Mouse (Mus musculus) heart, embryonic 15.5 days (tissue): ENCODE results near the gene Hist1h1c. TPM values are rescaled to one million over a fixed set of nuclear protein-coding genes. Genes with fewer than 3 reads are reported as not detected.
"Not testable (repeated sequence)": the region's sequence is repeated elsewhere in the genome, so short reads cannot be mapped to it uniquely, and the experiment has no call there.

ENCODE experiments used
- ATAC-seq: fragments of 200-750 bp; cut with Nextera tagmentation; replicated peaks from 2 replicates; pipeline ENCODE4 v1.8.0; 2017; ENCODE audit warnings: low read depth, moderate TSS enrichment; ENCODE audit not compliant: insufficient number of reproducible peaks, insufficient read depth, low FRiP score
- H3K27ac ChIP-seq: fragments of 300-500 bp; sonication (generic); 2 replicates; pipeline ENCODE4 v1.5.1; 2015; ENCODE audit warnings: mild to moderate bottlenecking, inconsistent platforms
- H3K27me3 ChIP-seq: fragments of 300-500 bp; sonication (generic); 2 replicates; pipeline ENCODE4 v1.6.1; 2015; ENCODE audit warnings: inconsistent platforms
- H3K36me3 ChIP-seq: fragments of 300-500 bp; sonication (generic); 2 replicates; pipeline ENCODE4 v1.6.1; 2015; ENCODE audit warnings: mild to moderate bottlenecking, inconsistent platforms
- H3K4me1 ChIP-seq: fragments of 300-500 bp; sonication (generic); replicated peaks from 2 replicates; pipeline ENCODE4 v1.6.1; 2015; ENCODE audit warnings: inconsistent platforms
- H3K4me2 ChIP-seq: fragments of 300-500 bp; sonication (generic); 2 replicates; pipeline ENCODE4 v1.6.1; 2015; ENCODE audit warnings: inconsistent platforms, mild to moderate bottlenecking, moderate library complexity
- H3K4me3 ChIP-seq: fragments of 300-500 bp; sonication (generic); 2 replicates; pipeline ENCODE4 v1.5.1; 2015; ENCODE audit warnings: mild to moderate bottlenecking, inconsistent platforms
- H3K9ac ChIP-seq: fragments of 300-500 bp; sonication (generic); 2 replicates; pipeline ENCODE4 v1.6.1; 2015; ENCODE audit warnings: mild to moderate bottlenecking, inconsistent platforms
- H3K9me3 ChIP-seq: fragments of 300-500 bp; sonication (generic); replicated peaks from 2 replicates; pipeline ENCODE4 v1.6.1; 2016; ENCODE audit warnings: inconsistent platforms
- WGBS: fragments of 180-500 bp; shearing (Covaris S2); methylation state at CpG from one replicate; pipeline ENCODE4 v1.1.7; 2015; ENCODE audit warnings: mixed read lengths; 5-methylcytosine and 5-hydroxymethylcytosine counted together
- polyA plus RNA-seq: library from polyadenylated mRNA; unstranded; fragments of >200 nt; fragmentation: Nextera tagmentation; extraction: Ambion mirVana; gene quantifications from 2 replicates; pipeline ENCODE4 v1.2.1, GENCODE M21; 2015

Hist1h1c gene
- polyA plus RNA-seq, 1 experiment from 2014 or later: 41.2 TPM

DNA sequence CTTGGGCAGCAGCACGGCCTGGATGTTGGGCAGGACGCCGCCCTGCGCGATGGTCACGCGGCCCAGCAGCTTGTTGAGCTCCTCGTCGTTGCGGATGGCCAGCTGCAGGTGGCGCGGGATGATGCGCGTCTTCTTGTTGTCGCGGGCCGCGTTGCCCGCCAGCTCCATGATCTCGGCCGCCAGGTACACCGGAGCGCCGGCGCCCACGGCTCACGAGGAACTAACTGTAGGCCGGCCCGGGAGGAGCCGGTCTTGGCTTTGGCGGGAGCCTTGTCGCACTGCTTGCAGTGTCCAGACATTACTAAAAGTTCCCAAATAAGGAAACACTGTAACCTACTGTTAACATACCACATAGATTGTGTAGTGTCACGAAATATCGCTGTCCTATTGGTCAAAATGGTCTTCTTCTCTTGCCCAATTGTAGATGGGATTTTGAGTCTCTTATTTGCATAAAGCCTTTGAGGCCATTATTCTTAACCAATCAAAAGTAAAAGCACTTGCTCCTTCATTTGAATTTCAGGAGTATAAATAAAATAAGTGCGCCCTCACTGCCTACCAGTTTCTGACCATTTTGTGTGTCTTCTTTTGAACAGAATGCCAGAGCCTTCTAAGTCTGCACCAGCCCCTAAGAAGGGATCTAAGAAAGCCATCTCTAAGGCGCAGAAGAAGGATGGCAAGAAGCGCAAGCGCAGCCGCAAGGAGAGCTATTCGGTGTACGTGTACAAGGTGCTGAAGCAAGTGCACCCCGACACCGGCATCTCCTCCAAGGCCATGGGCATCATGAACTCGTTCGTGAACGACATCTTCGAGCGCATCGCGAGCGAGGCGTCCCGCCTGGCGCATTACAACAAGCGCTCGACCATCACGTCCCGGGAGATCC is 7.8 kb downstream of the Hist1h1c start, which contains the start of gene Hist1h2bb:
TSS of gene Hist1h2bb (plus strand) at position 534 of the 880 bp plus-strand sequence.
- H3K27me3 ChIP-seq, H3K36me3 ChIP-seq, H3K9me3 ChIP-seq: not testable (repeated sequence)
- peaks cover 22% of the 10 kb centered on the region for H3K4me1 ChIP-seq
- peak within 1 kb of the TSS; percentile 49 for H3K4me3 ChIP-seq
- H3K27ac ChIP-seq: peak within 1 kb of the TSS; percentile 99
- ATAC-seq: peak; percentile 92
- peak within 1 kb of the TSS; percentile 70 for H3K4me2 ChIP-seq
- under 1% methylated on average over 49 of the region's 58 CpGs for WGBS
- H3K9ac ChIP-seq: peak within 1 kb of the TSS; percentile 65

- H3K4me2 ChIP-seq: peak overlapping the region; percentile 70
- no peaks in the 10 kb centered on the region for H3K36me3 ChIP-seq
- no peaks in the 10 kb centered on the region for H3K27me3 ChIP-seq
- H3K4me1 ChIP-seq: peaks cover 21% of the 10 kb centered on the region
- WGBS: 7% methylated on average over 13 of the region's 13 CpGs
- H3K27ac ChIP-seq: peak overlapping the region; percentile 99
- H3K9me3 ChIP-seq: no peaks in the 10 kb centered on the region
- ATAC-seq: peak; percentile 17
- H3K4me3 ChIP-seq: peak overlapping the region; percentile 39
- peak overlapping the region; percentile 50; the same call in 1 of the 2 replicates for H3K9ac ChIP-seq
Observed at GRCm38 (mm10) chr13:23747081-23747891, 8.7 kb downstream of the Hist1h1c start.

GRCm38 (mm10) chr13:23747892-23748288 is 9.3 kb downstream of the Hist1h1c start:
- Histone ChIP-seq H3K4me3 (no peak overlapping the region), H3K27ac (peak overlapping the region; percentile 99), H3K36me3 (no peaks in the 10 kb centered on the region), H3K4me1 (peaks cover 25% of the 10 kb centered on the region), H3K4me2 (peak overlapping the region; percentile 70), H3K27me3 (no peaks in the 10 kb centered on the region), H3K9me3 (no peaks in the 10 kb centered on the region), H3K9ac (no peak overlapping the region)
- WGBS: 12% methylated on average over 4 of the region's 4 CpGs
- ATAC-seq: no peak

GRCm38 (mm10) chr13:23749563-23750121 is 11.0 kb downstream of the Hist1h1c start:
- ATAC-seq: no peak
- no peak overlapping the region for H3K4me3 ChIP-seq
- H3K4me2 ChIP-seq: no peak overlapping the region
- no peaks in the 10 kb centered on the region for H3K27me3 ChIP-seq
- H3K27ac ChIP-seq: peak overlapping the region; percentile 42; the same call in 1 of the 2 replicates
- H3K9ac ChIP-seq: no peak overlapping the region
- H3K9me3 ChIP-seq: no peaks in the 10 kb centered on the region
- 86% methylated on average over 5 of the region's 5 CpGs for WGBS
- H3K36me3 ChIP-seq: no peaks in the 10 kb centered on the region
- H3K4me1 ChIP-seq: peaks cover 20% of the 10 kb centered on the region

DNA sequence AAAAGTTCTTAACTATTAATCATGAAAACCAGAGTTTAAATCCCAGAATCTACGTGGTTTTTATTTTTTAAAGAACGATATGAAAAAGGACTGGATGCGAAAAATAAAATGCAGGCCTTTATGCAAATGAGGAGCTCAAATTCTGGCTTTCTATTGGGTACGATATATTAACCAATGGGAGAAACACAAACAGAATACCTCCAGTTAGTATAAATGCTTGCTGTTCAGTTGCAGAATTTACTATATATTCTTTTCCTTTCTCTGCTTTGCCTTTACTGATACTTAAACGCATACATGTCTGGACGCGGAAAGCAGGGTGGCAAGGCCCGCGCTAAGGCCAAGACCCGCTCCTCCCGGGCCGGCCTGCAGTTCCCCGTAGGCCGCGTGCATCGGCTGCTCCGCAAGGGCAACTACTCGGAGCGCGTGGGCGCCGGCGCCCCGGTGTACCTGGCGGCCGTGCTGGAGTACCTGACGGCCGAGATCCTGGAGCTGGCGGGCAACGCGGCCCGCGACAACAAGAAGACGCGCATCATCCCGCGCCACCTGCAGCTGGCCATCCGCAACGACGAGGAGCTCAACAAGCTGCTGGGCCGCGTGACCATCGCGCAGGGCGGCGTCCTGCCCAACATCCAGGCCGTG is 12.3 kb downstream of the Hist1h1c start, which contains the start of gene Hist1h2ab:
TSS of gene Hist1h2ab (plus strand) at position 288 of the 639 bp plus-strand sequence.
- H3K4me1 ChIP-seq: peaks cover 17% of the 10 kb centered on the region
- H3K9ac ChIP-seq: peak within 1 kb of the TSS; percentile 59
- H3K9me3 ChIP-seq, H3K27me3 ChIP-seq, H3K36me3 ChIP-seq: not testable (repeated sequence)
- WGBS: 2% methylated on average over 35 of the region's 47 CpGs
- ATAC-seq: peak; percentile 20; the same call in 1 of the 2 replicates
- H3K27ac ChIP-seq: peak within 1 kb of the TSS; percentile 94
- H3K4me3 ChIP-seq: peak within 1 kb of the TSS; percentile 50
- peak within 1 kb of the TSS; percentile 79 for H3K4me2 ChIP-seq

- peak overlapping the region; percentile 50 for H3K4me3 ChIP-seq
- H3K27me3 ChIP-seq: no peaks in the 10 kb centered on the region
- H3K27ac ChIP-seq: peak overlapping the region; percentile 94
- no peaks in the 10 kb centered on the region for H3K9me3 ChIP-seq
- no peak for ATAC-seq
- no peaks in the 10 kb centered on the region for H3K36me3 ChIP-seq
- peak overlapping the region; percentile 79 for H3K4me2 ChIP-seq
- WGBS: 2% methylated on average over 11 of the region's 11 CpGs
- H3K4me1 ChIP-seq: peaks cover 17% of the 10 kb centered on the region
- peak overlapping the region; percentile 59 for H3K9ac ChIP-seq
Observed at GRCm38 (mm10) chr13:23751478-23751956, 12.9 kb downstream of the Hist1h1c start.

DNA sequence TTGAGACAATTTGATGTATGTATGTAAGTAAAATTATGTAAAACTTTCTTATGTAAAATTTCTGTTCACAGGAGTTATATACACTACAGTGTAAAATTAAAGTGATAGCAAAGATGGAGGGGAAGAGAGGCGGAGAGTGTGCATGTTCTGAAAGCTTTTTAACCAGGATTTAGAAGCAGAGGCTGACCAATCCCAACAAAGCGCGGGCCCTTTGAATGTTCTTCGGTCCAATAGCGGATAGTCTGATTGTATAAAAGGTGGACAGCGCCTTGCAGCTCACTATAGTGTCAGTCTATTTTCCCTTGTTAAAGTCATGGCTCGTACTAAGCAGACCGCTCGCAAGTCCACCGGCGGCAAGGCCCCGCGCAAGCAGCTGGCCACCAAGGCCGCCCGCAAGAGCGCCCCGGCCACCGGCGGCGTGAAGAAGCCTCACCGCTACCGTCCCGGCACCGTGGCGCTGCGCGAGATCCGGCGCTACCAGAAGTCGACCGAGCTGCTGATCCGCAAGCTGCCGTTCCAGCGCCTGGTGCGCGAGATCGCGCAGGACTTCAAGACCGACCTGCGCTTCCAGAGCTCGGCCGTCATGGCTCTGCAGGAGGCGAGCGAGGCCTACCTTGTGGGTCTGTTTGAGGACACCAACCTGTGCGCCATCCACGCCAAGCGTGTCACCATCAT is 13.6 kb downstream of the Hist1h1c start, which contains the start of gene Hist1h3b:
TSS of gene Hist1h3b (plus strand) at position 201 of the 675 bp plus-strand sequence.
- H3K4me2 ChIP-seq: peak within 1 kb of the TSS; percentile 79
- not testable (repeated sequence) for H3K27me3 ChIP-seq, H3K36me3 ChIP-seq, H3K9me3 ChIP-seq
- peak within 1 kb of the TSS; percentile 94 for H3K27ac ChIP-seq
- H3K4me1 ChIP-seq: peaks cover 15% of the 10 kb centered on the region
- H3K4me3 ChIP-seq: peak within 1 kb of the TSS; percentile 50
- WGBS: under 1% methylated on average over 16 of the region's 47 CpGs
- peak; percentile 83 for ATAC-seq
- H3K9ac ChIP-seq: peak within 1 kb of the TSS; percentile 59

DNA sequence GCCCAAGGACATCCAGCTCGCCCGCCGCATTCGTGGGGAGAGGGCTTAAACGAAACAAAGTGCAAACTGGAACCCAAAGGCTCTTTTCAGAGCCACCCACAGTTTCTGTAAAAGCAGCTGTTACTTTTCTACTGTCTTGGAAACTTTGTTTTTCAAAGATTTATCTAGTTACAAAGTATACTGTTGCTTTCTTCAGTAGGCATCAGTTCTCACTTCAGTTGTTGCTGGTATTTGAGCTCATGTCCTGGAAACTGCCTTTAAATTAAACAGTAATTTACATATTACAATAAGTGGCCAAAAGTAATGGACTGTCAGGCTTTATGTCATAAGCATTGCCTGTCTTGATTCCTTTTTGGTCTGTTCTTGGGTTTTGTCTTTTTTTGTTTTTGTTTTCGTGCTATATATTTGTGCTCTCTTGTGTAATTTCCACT is 14.1 kb downstream of the Hist1h1c start:
- no peaks in the 10 kb centered on the region for H3K9me3 ChIP-seq
- ATAC-seq: no peak
- WGBS: 11% methylated on average over 6 of the region's 6 CpGs
- peak overlapping the region; percentile 52 for H3K9ac ChIP-seq
- H3K27me3 ChIP-seq: no peaks in the 10 kb centered on the region
- H3K27ac ChIP-seq: peak overlapping the region; percentile 68
- peak overlapping the region; percentile 41 for H3K4me3 ChIP-seq
- H3K4me1 ChIP-seq: peaks cover 17% of the 10 kb centered on the region
- no peaks in the 10 kb centered on the region for H3K36me3 ChIP-seq
- H3K4me2 ChIP-seq: peak overlapping the region; percentile 79

DNA sequence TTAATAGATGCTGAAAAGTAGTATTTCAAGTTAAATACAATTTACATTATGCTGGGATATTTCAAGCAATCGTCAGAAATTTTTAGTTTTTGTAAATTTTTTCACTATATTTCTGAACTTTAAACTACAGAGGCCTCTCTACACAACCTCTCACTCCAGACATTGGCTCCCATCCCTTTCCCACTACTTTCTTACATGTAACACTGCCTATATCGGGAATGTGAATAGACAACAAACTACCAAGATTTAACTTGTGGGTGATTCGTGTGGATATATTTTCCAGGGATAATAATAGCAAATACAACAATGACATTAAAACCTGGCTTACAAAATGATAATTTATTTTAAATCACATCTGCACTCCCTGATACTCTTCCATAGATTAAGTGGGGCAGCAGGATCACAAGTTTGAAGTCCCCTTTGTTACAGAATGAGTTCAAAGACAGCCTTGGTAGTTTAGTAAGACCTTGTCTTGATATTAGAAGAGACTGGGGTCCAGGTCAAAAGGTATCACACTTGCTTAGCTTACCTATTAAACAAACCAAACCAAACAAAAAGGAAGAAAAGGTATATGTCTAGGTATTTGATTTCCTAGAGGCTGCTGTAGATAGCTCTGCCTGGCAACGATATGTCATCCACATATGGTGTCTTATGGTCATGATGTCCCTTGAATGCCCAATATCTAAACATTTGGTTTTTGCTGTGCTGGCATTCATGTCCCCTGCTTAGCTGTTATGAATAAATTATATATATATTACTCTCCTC is 14.9 kb downstream of the Hist1h1c start:
- Histone ChIP-seq H3K4me1 (peaks cover 13% of the 10 kb centered on the region), H3K9me3 (no peaks in the 10 kb centered on the region), H3K36me3 (no peaks in the 10 kb centered on the region), H3K4me3 (no peak overlapping the region), H3K4me2 (peak overlapping the region; percentile 79), H3K9ac (no peak overlapping the region), H3K27me3 (no peaks in the 10 kb centered on the region), H3K27ac (peak overlapping the region; percentile 3; the same call in 1 of the 2 replicates)
- 57% methylated on average over 4 of the region's 4 CpGs for WGBS
- ATAC-seq: no peak
